8 mouse cellular contexts compared by ENCODE assay signal in genomic region chr5:122731991-122732673, GRCm38 (mm10). TPM values are rescaled to one million over a fixed set of nuclear protein-coding genes. Genes with fewer than 3 reads are reported as not detected.
A peak's percentile ranks its signal among the peaks of the same experiment; 100 is the strongest.
DNase-seq lines count a peak whose midpoint lies in the region; ATAC-seq and TF ChIP-seq lines count a peak whose summit lies in the region.

No protein-coding gene starts in this region.

- H3K36me3 ChIP-seq in heart, adult 2 months (ENCODE audit: control insufficient read depth, insufficient read depth, low read length) = no peaks in the 10 kb centered on the region
- no peaks in the 10 kb centered on the region; the same call in 1 of the 2 replicates for H3K36me3 ChIP-seq in kidney, embryonic 14.5 days (ENCODE audit: control insufficient read depth, insufficient read depth, low read length)

- TF ChIP-seq CTCF in left cerebral cortex, adult 2 months (IDR thresholded peaks at IDR 0.05) = no peak
- no peak for TF ChIP-seq CTCF in heart, adult 2 months (IDR thresholded peaks at IDR 0.05)

- no peak overlapping the region for H3K4me3 ChIP-seq in left cerebral cortex, adult 2 months
- no peak overlapping the region for H3K4me3 ChIP-seq in heart, adult 2 months
- no peak overlapping the region for H3K4me3 ChIP-seq in kidney, embryonic 14.5 days (ENCODE audit: low read length)

- TF ChIP-seq EP300 in heart, adult 2 months (IDR thresholded peaks at IDR 0.05; ENCODE audit: insufficient read depth, low read depth, low read length) = no peak

- no peaks in the 10 kb centered on the region for H3K79me2 ChIP-seq in heart, adult 2 months (replicated peaks; ENCODE audit: control insufficient read depth, insufficient read depth, low read length)

- DNase-seq in left cerebral cortex, adult 2 months (ENCODE audit: extremely low spot score in 1 of 2, low spot score in 2 of 2) = no peak
- DNase-seq in left cerebral cortex, adult 11 months (ENCODE audit: low spot score) = no peak
- peak; percentile 39 to 40 for DNase-seq in heart, adult 2 months
- peak; percentile 82 for DNase-seq in lung, postnatal 10 days
- DNase-seq in thymus, postnatal 36 days = peak; percentile 53 to 65
- no peak for DNase-seq in layer of hippocampus, postnatal 10 days (ENCODE audit: low spot score in 2 of 2)

- TF ChIP-seq POLR2A in heart, adult 2 months (IDR thresholded peaks at IDR 0.05; ENCODE audit: insufficient read depth, low read depth, low read length) = peak; percentile 22; the same call in 1 of the 2 replicates

- WGBS in heart, adult 2 months = 29% methylated on average over 15 of the region's 15 CpGs
- WGBS in kidney, embryonic 14.5 days = 22% methylated on average over 15 of the region's 15 CpGs

- H3K9ac ChIP-seq in heart, adult 2 months (ENCODE audit: low read depth, low read length) = peak overlapping the region; percentile 32; the same call in 1 of the 2 replicates
- H3K9ac ChIP-seq in kidney, embryonic 14.5 days (ENCODE audit: low read depth, low read length) = no peak overlapping the region

- no peaks in the 10 kb centered on the region for H3K9me3 ChIP-seq in kidney, embryonic 14.5 days (ENCODE audit: control insufficient read depth, low read length)

- ATAC-seq in kidney, embryonic 14.5 days (ENCODE audit: low FRiP score, low TSS enrichment) = peak; percentile 51; the same call in 1 of the 2 replicates
- ATAC-seq in monocyte, adult 5-6 weeks (replicated peaks; ENCODE audit: insufficient number of reproducible peaks, low FRiP score, low TSS enrichment, poor library complexity, severe bottlenecking) = no peak

- intact Hi-C loops in left cerebral cortex, adult 2 months (cut with DNase I) = no loop called here
- intact Hi-C loops in heart, adult 2 months (cut with DNase I) = loop anchor here (5.0 kb wide), 1 partner anchor 330 kb away; no protein-coding TSS in a partner anchor

- peaks cover 6% of the 10 kb centered on the region for H3K4me1 ChIP-seq in heart, adult 2 months (ENCODE audit: control insufficient read depth, insufficient read depth, low read length)
- H3K4me1 ChIP-seq in kidney, embryonic 14.5 days (ENCODE audit: control insufficient read depth, insufficient read depth, low read length) = peaks cover 20% of the 10 kb centered on the region

- no peak overlapping the region; the same call in 1 of the 2 replicates for H3K4me2 ChIP-seq in kidney, embryonic 14.5 days (replicated peaks; ENCODE audit: low read depth, low read length)

- no peaks in the 10 kb centered on the region for H3K27me3 ChIP-seq in heart, adult 2 months (ENCODE audit: control insufficient read depth, insufficient read depth, low read length)
- H3K27me3 ChIP-seq in kidney, embryonic 14.5 days (ENCODE audit: control insufficient read depth, insufficient read depth, low read length) = no peaks in the 10 kb centered on the region

- peak overlapping the region; percentile 16; the same call in 1 of the 2 replicates for H3K27ac ChIP-seq in left cerebral cortex, adult 2 months
- H3K27ac ChIP-seq in heart, adult 2 months = peak overlapping the region; percentile 62
- peak overlapping the region; percentile 48; the same call in 1 of the 2 replicates for H3K27ac ChIP-seq in kidney, embryonic 14.5 days (ENCODE audit: low read depth, low read length)

RNA-seq across cellular contexts. Expression of gene P2rx4, which starts 24.8 kb away (rescaled TPM):
- total RNA-seq in left cerebral cortex, adult 2 months (2021) = 10 to 100 TPM; 19.3 to 20.1 TPM
- 10 to 100 TPM; 17.4 to 19.0 TPM for total RNA-seq in heart, adult 2 months (2021)
- polyA plus RNA-seq in heart, adult 2 months (2012; rRNA removed) = 28.9 and 35.0 TPM in 2 replicates
- 14.0 and 14.8 TPM in 2 replicates for polyA plus RNA-seq in kidney, embryonic 14.5 days (2014; fragmentation: Nextera tagmentation; extraction: Ambion mirVana)
- total RNA-seq in monocyte, adult 5-6 weeks (2017) = 16.5 to 37.1 TPM (median 26.3 TPM) in 3 replicates
- 10 to 100 TPM in 1 of 2 experiments, 1 to 10 TPM in 1; 8.8 to 10.5 TPM for total RNA-seq in layer of hippocampus, postnatal 10 days (2021)

RNA-seq across cellular contexts. Expression of gene Camkk2, which starts 47.1 kb away (rescaled TPM):
- 100 to 1,000 TPM; 238 to 248 TPM for total RNA-seq in left cerebral cortex, adult 2 months (2021)
- total RNA-seq in heart, adult 2 months (2021) = 10 to 100 TPM; 10.2 to 13.6 TPM
- 9.3 and 10.5 TPM in 2 replicates for polyA plus RNA-seq in heart, adult 2 months (2012; rRNA removed)
- polyA plus RNA-seq in kidney, embryonic 14.5 days (2014; fragmentation: Nextera tagmentation; extraction: Ambion mirVana) = 25.0 and 40.9 TPM in 2 replicates
- total RNA-seq in monocyte, adult 5-6 weeks (2017) = 63.5 to 74.7 TPM (median 70.1 TPM) in 3 replicates
- total RNA-seq in layer of hippocampus, postnatal 10 days (2021) = 100 to 1,000 TPM; 103 to 117 TPM

Comparison
In these comparisons a context has a peak if more than half of its experiments do, and no peak if none do; other contexts are left out.
1. DNase-seq: peak in heart, adult 2 months (2 of 2), lung, postnatal 10 days (single experiment) and thymus, postnatal 36 days (2 of 2); none in left cerebral cortex, adult 2 months (0 of 2), left cerebral cortex, adult 11 months (single experiment) and layer of hippocampus, postnatal 10 days (0 of 2).
2. Peak in every context shown above with its lines, with median percentiles within 50 percentile points of each other: H3K27ac ChIP-seq.